Mouse (Mus musculus) adrenal gland, postnatal 14 days (tissue): ENCODE results near the gene Lypd3. TPM values are rescaled to one million over a fixed set of nuclear protein-coding genes. Genes with fewer than 3 reads are reported as not detected.
A peak's percentile ranks its signal among the peaks of the same experiment; 100 is the strongest.
"Not testable (repeated sequence)": the region's sequence is repeated elsewhere in the genome, so short reads cannot be mapped to it uniquely, and the experiment has no call there.

Source experiments
- DNase-seq: peaks from one replicate; pipeline ENCODE4 v3.0.0; 2021; ENCODE audit warnings: mixed read lengths
- total RNA-seq: library from RNA; stranded (reverse); gene quantifications from 2 replicates; pipeline ENCODE4 v1.2.3, GENCODE M21; 2021

Lypd3 gene
- total RNA-seq, 1 experiment from 2014 or later, result 0.59 TPM

DNA sequence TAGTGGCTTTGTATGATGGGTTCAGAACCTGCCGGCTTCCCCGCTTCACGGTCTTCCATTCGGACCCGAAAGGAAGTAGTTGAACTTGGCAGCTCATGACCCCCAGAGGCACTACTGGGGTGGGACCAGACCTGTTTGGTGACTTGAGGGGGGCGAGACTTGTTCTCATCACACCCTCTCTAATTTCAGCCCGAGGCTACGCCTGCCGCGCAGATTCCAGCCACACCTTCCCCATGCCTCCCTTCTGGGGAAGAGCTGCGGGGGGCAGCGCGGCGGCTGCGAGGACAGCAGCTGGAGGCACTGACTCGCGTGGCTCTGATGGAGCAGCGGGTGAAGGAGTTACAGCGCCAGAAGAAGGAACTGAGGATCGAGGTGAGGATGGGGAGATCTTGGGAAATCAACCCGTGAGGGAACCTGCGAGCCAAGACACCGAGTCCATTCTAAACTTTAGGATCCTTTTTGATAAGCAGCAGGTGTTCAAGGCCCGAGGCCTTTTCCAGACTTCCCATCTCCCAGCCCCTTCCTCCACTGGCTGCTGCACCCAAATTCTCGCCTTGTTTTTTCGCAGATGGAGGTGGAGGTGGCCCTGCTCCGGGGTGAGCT lies 23.9 kb upstream of the Lypd3 start:
- no peak for DNase-seq

DNA sequence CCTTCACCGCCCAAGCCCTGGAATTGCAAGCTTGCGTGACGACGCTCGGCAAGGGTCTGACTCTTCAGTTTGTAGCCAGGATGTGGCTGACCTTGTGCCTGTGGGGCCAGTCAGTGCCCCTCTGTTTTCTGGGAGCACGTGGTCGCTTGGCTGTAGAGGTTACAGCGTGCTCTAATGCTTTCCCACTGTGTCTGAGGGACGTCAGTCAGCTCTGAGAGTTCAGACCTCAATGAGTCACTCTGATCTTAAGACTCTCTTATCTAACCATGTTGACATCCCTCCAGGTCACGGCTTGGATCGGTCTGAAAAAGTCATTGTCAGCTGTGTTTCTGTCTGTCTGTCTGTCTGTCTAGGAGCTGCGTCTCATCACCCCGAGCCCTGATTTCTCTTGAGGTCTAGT lies 21.5 kb upstream of the Lypd3 start:
- DNase-seq, result no peak

DNA sequence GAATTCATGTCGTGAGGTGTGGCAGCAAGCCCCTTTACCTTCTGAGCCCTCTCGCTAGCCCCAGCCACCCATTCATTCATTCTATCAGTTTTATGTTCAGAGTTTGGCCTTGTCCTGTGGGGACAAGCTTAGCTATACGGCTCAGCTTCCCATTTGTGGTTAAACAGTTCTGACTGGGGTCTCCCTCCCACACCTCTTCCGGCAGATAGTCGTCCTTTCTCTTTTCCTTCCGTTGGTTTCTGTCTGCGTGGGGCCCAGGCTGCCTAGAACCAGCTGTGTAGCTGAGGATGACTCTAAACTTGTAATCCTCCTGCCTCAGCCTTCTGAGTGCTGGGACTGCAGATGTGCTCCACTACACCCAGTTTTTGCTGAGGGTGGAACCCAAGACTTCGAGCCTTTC lies 18.6 kb upstream of the Lypd3 start:
- DNase-seq, result no peak

GRCm38 (mm10) chr7:24618374-24618773 lies 18.0 kb upstream of the Lypd3 start:
- not testable (repeated sequence) for DNase-seq

GRCm38 (mm10) chr7:24619671-24620397 lies 16.5 kb upstream of the Lypd3 start:
- no peak for DNase-seq

DNA sequence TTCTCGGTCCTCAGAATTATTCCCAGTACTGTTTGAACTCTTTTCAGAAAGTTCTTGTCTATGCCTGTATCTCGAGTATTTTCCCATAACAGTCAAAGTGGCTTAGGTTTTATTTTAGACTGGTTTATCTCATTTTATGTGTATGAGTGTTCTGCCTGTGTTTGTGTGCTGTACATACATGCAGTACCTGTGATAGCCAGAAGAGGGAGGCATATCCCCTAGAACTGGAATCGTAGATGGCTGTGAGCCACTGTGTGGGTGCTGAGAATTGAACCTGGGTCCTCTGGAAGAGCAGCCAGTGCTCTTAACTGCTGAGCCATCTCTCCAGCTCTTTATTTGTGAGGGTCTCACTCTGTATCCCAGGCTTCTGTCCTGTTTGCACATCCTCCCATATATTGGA lies 15.2 kb upstream of the Lypd3 start:
- no peak for DNase-seq

DNA sequence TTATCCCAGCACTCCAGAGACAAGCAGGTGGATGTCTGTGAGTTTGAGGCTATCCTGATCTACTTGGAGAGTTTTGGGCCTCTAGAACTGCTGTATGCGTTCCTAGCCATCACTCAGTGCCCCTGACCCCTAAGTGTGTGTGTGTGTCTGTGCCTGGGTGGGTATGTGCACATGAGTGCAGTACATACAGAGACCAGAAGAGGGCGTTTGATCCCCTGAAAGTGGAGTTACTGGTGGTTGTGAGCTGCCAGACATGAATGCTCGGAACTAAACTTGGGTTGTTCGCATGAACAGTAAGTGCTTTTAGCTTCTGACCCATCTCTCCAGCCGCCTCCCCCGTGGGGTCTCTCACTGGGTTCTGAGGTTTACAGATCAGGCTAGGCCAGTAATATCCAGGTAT lies 13.4 kb upstream of the Lypd3 start:
- DNase-seq, result no peak

DNA sequence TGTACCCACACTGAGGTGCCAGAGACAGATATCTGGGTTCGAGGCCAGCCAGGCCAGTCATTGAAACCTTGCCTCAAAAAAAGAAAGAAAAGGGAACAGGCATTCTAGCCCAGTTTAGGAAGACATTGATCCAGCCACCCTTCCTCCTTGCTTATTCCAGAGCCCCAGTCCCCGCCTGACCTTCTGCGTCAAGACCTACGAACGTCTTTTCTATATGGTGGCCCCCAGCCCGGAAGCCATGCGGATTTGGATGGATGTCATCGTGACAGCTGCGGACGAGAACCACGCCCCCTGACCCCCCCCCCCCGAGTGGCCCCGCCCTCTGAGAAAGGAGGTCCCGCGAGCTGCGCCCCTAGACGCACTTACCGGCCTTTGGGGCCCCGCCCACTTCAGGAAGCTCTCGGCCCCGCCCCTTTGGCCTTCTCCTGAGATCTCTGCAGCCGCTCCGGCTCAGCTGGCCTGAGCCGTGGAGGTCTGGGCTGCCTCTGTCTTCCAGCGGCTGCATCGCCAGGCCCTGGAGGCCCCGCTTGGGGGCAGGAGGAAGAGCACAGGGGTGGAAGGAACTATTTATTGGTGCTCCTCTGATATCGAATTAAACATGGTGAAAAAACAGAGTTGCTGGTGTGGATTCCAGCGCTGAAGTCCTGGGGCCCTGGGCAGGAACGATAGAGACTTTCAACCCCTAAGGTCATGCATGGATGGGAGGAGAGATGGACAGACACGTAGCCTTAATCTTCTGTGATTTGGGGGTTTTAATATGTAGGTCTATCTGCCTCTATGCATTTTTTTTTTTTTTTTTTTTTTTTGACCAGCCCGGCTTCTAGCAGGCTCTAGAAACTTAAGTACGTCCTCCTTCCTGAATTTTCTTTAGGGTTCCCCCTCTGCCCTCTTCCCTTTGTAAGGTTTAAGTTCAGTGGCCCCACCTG lies 7.4 kb upstream of the Lypd3 start:
- peak; percentile 95 for DNase-seq

DNA sequence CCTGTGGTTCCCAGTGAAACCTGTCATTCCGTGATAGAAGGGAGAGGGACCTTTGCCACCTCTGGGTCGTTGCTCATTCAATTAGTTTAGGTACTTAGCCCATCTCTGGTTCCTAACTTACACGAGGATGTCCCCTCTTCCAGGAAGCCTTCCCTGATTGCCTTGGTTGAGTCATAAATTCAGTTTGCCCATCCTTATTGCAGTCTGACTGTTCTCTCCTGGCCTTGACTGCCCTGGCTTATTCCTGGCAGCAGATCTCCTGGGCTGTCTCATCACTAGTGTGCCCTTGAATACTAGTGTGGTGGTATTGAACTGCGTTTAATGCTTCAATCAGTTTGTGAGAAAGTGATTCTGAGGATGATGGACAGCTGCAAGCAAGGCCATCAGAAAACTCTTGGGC lies 6.7 kb upstream of the Lypd3 start:
- peak; percentile 61 for DNase-seq

DNA sequence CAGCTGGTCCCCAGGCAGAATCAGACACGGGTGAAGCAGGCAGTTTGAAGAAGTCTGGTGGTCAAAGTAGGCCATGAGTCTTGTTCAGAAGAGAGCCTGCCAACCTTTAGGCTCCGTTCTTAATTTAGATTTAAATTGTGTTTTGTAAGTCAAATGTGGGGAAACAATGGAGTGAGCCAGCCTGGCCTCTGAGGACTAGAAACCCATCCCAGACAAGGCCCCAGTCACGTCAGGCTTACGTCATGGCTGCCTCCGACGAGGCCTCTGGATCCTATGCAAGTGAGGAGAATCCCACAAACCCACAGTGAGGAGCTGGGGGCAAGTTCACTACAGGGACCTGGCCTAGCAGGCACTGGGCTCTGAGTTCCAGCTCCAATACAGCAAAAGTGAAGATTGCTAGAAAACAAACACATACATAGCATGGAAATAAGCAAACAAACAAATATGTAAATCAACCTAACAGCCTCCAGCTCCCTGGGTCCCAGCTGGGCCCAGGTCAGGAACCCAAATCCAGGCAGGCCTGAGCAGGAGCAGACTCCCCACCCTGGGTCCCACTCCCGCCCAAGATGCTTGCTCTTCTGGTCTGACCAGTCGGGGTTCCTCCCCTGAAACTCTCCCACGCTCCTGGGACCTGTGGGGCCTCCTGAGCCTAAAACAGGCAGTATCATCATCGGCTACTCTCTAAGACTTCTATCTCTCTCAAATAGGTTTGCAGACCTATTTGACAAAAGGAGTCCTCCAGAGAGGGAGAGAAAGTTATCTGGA lies 6.1 kb upstream of the Lypd3 start:
- no peak for DNase-seq

GRCm38 (mm10) chr7:24637046-24637445 lies 696 bp downstream of the Lypd3 start:
- no peak for DNase-seq

DNA sequence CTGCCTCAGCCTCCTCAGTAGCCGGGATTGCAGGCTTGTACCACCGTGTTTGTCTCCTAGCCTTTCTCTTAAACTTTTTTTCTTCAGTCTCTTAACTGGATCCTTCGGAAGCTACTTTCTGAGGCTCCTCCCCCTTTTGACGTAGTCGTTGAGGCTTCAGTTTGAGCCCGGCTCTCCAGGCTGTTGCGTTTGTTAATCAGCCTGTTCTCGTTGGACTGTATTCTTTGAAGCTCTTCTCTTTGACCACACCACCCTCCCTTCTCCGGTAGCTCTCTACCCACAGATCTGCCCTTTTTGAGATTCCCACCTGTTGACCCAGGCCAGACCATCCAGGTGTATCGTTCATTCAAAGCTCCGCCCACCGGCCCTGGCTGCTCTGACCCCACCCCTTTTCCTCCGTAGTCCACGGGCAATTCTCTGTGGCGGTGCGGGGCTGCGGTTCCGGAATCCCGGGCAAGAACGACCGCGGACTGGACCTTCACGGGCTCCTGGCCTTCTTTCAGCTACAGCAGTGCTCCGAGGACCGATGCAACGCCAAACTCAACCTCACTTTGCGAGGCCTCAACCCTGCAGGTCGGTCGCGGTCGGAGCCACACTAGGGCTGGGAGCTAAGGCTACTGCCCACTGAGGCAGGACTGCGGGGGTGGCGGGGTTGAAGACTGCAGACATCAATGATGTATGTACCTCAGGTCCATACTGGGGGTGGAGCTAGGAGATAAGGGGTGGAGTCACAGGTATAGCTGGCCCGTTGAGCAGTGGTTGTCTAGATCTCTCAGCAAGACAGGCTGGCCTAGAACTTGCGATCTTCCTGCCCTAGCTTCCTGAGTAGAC lies 1.9 kb downstream of the Lypd3 start:
- DNase-seq, result peak; percentile 35

DNA sequence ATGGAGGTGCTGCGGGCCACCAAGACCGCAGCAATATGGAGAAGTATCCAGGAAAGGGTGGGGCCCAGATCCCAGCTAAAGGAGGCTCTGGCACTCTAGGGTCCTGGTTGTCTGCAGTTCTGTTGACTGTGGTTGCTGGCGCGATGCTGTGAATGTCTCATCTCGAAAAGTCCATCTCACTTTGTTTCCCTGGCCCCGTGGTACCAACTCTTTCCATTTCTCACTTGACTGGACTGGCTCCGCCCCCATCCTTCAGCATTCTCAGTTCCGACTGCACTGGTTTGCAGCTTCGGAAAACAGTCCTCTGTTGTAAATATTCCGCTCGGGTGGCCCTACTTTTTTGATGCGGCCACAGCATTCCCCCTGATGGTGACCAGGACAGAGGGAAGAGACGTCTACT lies 4.1 kb downstream of the Lypd3 start:
- no peak for DNase-seq

- peak; percentile 79 for DNase-seq
These were observed 6.1 kb downstream of the Lypd3 start for GRCm38 (mm10) chr7:24642491-24642890.

DNA sequence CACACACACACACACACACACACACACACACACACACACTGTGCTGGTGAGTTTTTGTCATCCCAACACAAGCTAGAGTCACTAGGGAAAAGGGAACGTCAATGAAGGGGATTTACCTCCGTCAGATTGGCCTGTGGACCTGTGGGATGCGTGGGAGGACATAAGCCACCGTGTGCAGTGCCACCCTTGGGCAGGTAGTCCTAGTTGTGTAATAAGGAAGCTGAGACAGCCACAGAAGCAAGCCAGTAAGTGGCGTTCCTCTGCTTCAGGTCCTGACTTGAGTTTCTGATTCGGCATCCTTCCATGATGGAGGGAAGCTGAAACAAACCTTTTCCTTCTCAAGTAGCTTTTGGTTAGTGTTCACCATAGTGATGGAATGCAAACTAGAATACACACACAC lies 8.1 kb downstream of the Lypd3 start:
- DNase-seq, result no peak

DNA sequence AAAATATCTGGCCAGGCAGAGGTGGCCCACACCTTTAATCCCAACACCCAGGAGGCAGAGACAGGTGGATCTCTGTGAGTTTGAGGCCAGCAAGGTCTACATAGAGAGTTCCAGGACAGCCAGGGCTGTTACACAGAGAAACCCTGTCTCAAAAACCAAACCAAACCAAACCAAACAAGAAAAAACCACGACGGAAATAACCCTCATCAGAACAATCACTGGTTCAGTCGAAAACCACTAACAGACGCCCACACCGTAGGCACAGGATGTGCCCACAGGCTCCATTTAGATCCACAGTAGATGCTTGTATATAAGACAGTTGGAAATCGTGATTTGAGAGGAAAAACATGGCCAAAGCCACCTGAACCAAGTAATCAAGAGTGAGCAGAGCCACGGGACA lies 8.6 kb downstream of the Lypd3 start:
- DNase-seq, result no peak

DNA sequence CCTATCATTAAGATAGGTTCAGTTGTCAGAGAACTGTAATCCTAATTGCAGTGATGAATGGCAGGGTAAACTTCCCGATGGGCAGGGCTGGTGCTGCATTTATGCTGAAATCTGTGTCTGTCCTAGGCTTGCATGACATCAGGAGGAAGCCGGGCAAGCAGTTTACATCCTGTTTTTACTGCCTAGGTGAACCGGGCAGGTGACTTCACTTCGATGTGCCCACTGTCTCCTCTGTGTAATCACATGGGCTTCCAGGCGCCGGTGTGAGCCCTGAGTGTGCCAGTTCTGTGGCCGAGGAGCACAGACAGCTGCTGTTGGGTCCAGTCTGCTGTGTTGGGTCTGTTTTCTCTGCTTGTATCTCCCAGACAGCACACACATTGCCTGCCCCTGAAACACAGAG lies 10.1 kb downstream of the Lypd3 start:
- DNase-seq, result no peak

DNA sequence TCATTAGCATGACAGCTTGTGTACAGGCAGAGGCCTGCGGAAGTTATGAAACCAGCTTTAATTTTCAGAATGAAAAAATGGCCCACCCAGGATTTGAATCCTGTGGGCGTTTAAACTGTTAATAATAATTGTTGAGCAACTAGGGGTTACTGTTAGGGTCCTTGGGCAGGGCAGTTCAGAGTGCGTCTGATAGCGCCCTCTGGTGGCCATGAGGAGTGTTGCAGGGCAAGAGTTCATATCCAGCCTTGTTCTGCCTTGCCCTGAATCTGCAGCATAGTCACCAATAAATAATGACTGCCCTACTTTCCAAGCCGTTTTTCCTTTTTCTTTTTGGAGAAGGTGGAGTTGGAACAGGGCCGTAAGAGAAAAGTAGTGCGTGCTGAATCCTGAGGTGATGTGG lies 17.3 kb downstream of the Lypd3 start:
- peak; percentile 81 for DNase-seq

- peak; percentile 35 for DNase-seq
These were observed 23.5 kb downstream of the Lypd3 start for GRCm38 (mm10) chr7:24659737-24660357.

- no peak for DNase-seq
These were observed 25.0 kb downstream of the Lypd3 start for GRCm38 (mm10) chr7:24661118-24661904.
